Mouse (Mus musculus) liver, embryonic 13.5 days (tissue): Measurements from ENCODE around the gene Dmwd. TPM values are rescaled to one million over a fixed set of nuclear protein-coding genes. Genes with fewer than 3 reads are reported as not detected.

ENCODE experiments used
- microRNA-seq: library from miRNA; unstranded; fragments of <30 nt; microRNA quantifications from one replicate; pipeline ENCODE4, GENCODE M21; 2016
- polyA plus RNA-seq: library from polyadenylated mRNA; unstranded; fragments of >200 nt; fragmentation: Nextera tagmentation; extraction: Ambion mirVana; gene quantifications from 2 replicates; pipeline ENCODE4 v1.2.1, GENCODE M21; 2015

Gene Dmwd
- polyA plus RNA-seq, 1 experiment from 2014 or later = 4.2 TPM

Small RNA genes within 50 kb of the gene (microRNA-seq; reads per million reads assigned to microRNA genes)
- not detected for gene Mir3100

Other genes with a start within 250 kb of the Dmwd start
- 0.08 and 0.20 TPM in 2 replicates for gene Mill2, start 236.3 kb upstream of the Dmwd start, polyA plus RNA-seq
- 10.8 and 13.3 TPM in 2 replicates for gene Pglyrp1, start 204.9 kb upstream of the Dmwd start, polyA plus RNA-seq
- gene Ccdc61, start 165.8 kb upstream of the Dmwd start, polyA plus RNA-seq = 10.7 and 12.3 TPM in 2 replicates
- 0.08 TPM in 2 replicates for gene Nova2, start 150.3 kb upstream of the Dmwd start, polyA plus RNA-seq
- not detected in 2 replicates for gene Nanos2, start 88.8 kb upstream of the Dmwd start, polyA plus RNA-seq
- gene Mypop, start 85.0 kb upstream of the Dmwd start, polyA plus RNA-seq = 0.37 and 0.82 TPM in 2 replicates
- 9.2 and 9.3 TPM in 2 replicates for gene Irf2bp1, start 72.2 kb upstream of the Dmwd start, polyA plus RNA-seq
- gene Foxa3, start 52.7 kb upstream of the Dmwd start, polyA plus RNA-seq = 25.6 and 29.4 TPM in 2 replicates
- gene Sympk, start 51.9 kb upstream of the Dmwd start, polyA plus RNA-seq = 15.0 and 17.4 TPM in 2 replicates
- not detected in 2 replicates for gene Rsph6a, start 21.5 kb upstream of the Dmwd start, polyA plus RNA-seq
- gene Dmpk, start 7.6 kb downstream of the Dmwd start, polyA plus RNA-seq = 8.5 and 10.1 TPM in 2 replicates
- 0.67 and 0.82 TPM in 2 replicates for gene Six5, start 18.4 kb downstream of the Dmwd start, polyA plus RNA-seq
- 0.17 and 0.30 TPM in 2 replicates for gene Gm4969, start 42.1 kb downstream of the Dmwd start, polyA plus RNA-seq
- 5.6 and 6.4 TPM in 2 replicates for gene Fbxo46, start 43.6 kb downstream of the Dmwd start, polyA plus RNA-seq
- gene Qpctl, start 73.1 kb downstream of the Dmwd start, polyA plus RNA-seq = 4.0 and 4.3 TPM in 2 replicates
- 85.9 and 89.4 TPM in 2 replicates for gene Snrpd2, start 73.5 kb downstream of the Dmwd start, polyA plus RNA-seq
- gene Gipr, start 89.9 kb downstream of the Dmwd start, polyA plus RNA-seq = 0.17 and 0.28 TPM in 2 replicates
- 3.6 and 4.4 TPM in 2 replicates for gene Eml2, start 100.2 kb downstream of the Dmwd start, polyA plus RNA-seq
- 0.31 and 0.48 TPM in 2 replicates for gene Gpr4, start 136.3 kb downstream of the Dmwd start, polyA plus RNA-seq
- gene Opa3, start 152.1 kb downstream of the Dmwd start, polyA plus RNA-seq = 17.3 and 18.8 TPM in 2 replicates
- 45.6 and 46.7 TPM in 2 replicates for gene Vasp, start 195.6 kb downstream of the Dmwd start, polyA plus RNA-seq
- gene Ppm1n, start 203.8 kb downstream of the Dmwd start, polyA plus RNA-seq = not detected in 2 replicates
- gene Rtn2, start 206.4 kb downstream of the Dmwd start, polyA plus RNA-seq = 4.0 and 4.1 TPM in 2 replicates
- 0.03 TPM in 1 of 2 replicates, not detected in the other for gene Fosb, start 233.8 kb downstream of the Dmwd start, polyA plus RNA-seq